Mouse (Mus musculus) midbrain, embryonic 12.5 days (tissue): ENCODE results near the gene Pafah1b3. TPM values are rescaled to one million over a fixed set of nuclear protein-coding genes. Genes with fewer than 3 reads are reported as not detected.
A peak's percentile ranks its signal among the peaks of the same experiment; 100 is the strongest.
"Not testable (repeated sequence)": the region's sequence is repeated elsewhere in the genome, so short reads cannot be mapped to it uniquely, and the experiment has no call there.

ENCODE experiments used
- ATAC-seq: fragments of 200-750 bp; cut with Nextera tagmentation; 2 replicates; pipeline ENCODE4 v1.8.0; 2017; ENCODE audit warnings: low read depth, moderate TSS enrichment, moderate library complexity; ENCODE audit not compliant: low FRiP score
- H3K27ac ChIP-seq: fragments of 300-500 bp; sonication (generic); replicated peaks from 2 replicates; pipeline ENCODE4 v1.5.1; 2016; ENCODE audit warnings: mild to moderate bottlenecking
- H3K27me3 ChIP-seq: fragments of 300-500 bp; sonication (generic); 2 replicates; pipeline ENCODE4 v1.6.1; 2016; ENCODE audit warnings: mild to moderate bottlenecking
- H3K36me3 ChIP-seq: fragments of 300-500 bp; sonication (generic); 2 replicates; pipeline ENCODE4 v1.6.1; 2016
- H3K4me1 ChIP-seq: fragments of 300-500 bp; sonication (generic); 2 replicates; pipeline ENCODE4 v1.6.1; 2016
- H3K4me2 ChIP-seq: fragments of 300-500 bp; sonication (generic); replicated peaks from 2 replicates; pipeline ENCODE4 v1.6.1; 2016; ENCODE audit warnings: mild to moderate bottlenecking, moderate library complexity
- H3K4me3 ChIP-seq: fragments of 300-500 bp; sonication (generic); 2 replicates; pipeline ENCODE4 v1.5.1; 2016; ENCODE audit warnings: mild to moderate bottlenecking
- H3K9ac ChIP-seq: fragments of 300-500 bp; sonication (generic); replicated peaks from 2 replicates; pipeline ENCODE4 v1.6.1; 2016; ENCODE audit warnings: mild to moderate bottlenecking, moderate library complexity
- H3K9me3 ChIP-seq: fragments of 300-500 bp; sonication (generic); 2 replicates; pipeline ENCODE4 v1.6.1; 2016; ENCODE audit warnings: mild to moderate bottlenecking
- WGBS: fragments of 180-500 bp; shearing (Covaris S2); methylation state at CpG from one replicate; pipeline ENCODE4 v1.1.7; 2016; 5-methylcytosine and 5-hydroxymethylcytosine counted together
- polyA plus RNA-seq: library from polyadenylated mRNA; unstranded; fragments of >200 nt; fragmentation: Nextera tagmentation; extraction: Ambion mirVana; gene quantifications from 2 replicates; pipeline ENCODE4 v1.2.1, GENCODE M21; 2016

Gene Pafah1b3
- polyA plus RNA-seq, 1 experiment from 2014 or later: 399 TPM

GRCm38 (mm10) chr7:25270652-25271633 is 26.8 kb downstream of the Pafah1b3 start:
- Histone ChIP-seq H3K4me3 (no peak overlapping the region), H3K4me1 (peaks cover 31% of the 10 kb centered on the region), H3K4me2 (no peak overlapping the region), H3K27ac (no peak overlapping the region), H3K9ac (no peak overlapping the region), H3K36me3 (peaks cover 21% of the 10 kb centered on the region), H3K9me3 (no peaks in the 10 kb centered on the region), H3K27me3 (no peaks in the 10 kb centered on the region)
- 88% methylated on average over 35 of the region's 35 CpGs for WGBS
- no peak for ATAC-seq

GRCm38 (mm10) chr7:25269545-25270271 is 28.1 kb downstream of the Pafah1b3 start:
- WGBS: 84% methylated on average over 8 of the region's 8 CpGs
- H3K4me1 ChIP-seq: peaks cover 24% of the 10 kb centered on the region
- ATAC-seq: no peak
- H3K4me3 ChIP-seq: peak overlapping the region; percentile 87; the same call in 1 of the 2 replicates
- no peaks in the 10 kb centered on the region for H3K9me3 ChIP-seq
- H3K27me3 ChIP-seq: peaks cover 5% of the 10 kb centered on the region; the same call in 1 of the 2 replicates
- H3K36me3 ChIP-seq: peaks cover 21% of the 10 kb centered on the region
- peak overlapping the region; percentile 87 for H3K9ac ChIP-seq
- no peak overlapping the region for H3K27ac ChIP-seq
- H3K4me2 ChIP-seq: peak overlapping the region; percentile 81

- H3K36me3 ChIP-seq: peaks cover 21% of the 10 kb centered on the region
- peak overlapping the region; percentile 87 for H3K9ac ChIP-seq
- peak overlapping the region; percentile 87 for H3K4me3 ChIP-seq
- peaks cover 12% of the 10 kb centered on the region for H3K27me3 ChIP-seq
- no peak for ATAC-seq
- H3K9me3 ChIP-seq: no peaks in the 10 kb centered on the region
- no peak overlapping the region; the same call in 1 of the 2 replicates for H3K27ac ChIP-seq
- H3K4me2 ChIP-seq: peak overlapping the region; percentile 81
- 45% methylated on average over 4 of the region's 4 CpGs for WGBS
- H3K4me1 ChIP-seq: peaks cover 21% of the 10 kb centered on the region
These were observed 28.8 kb downstream of the Pafah1b3 start for GRCm38 (mm10) chr7:25269029-25269428.

- H3K9ac ChIP-seq: peak overlapping the region; percentile 87
- peak overlapping the region; percentile 87 for H3K4me3 ChIP-seq
- peak overlapping the region; percentile 84 for H3K27ac ChIP-seq
- 6% methylated on average over 7 of the region's 7 CpGs for WGBS
- peak overlapping the region; percentile 81 for H3K4me2 ChIP-seq
- peaks cover 12% of the 10 kb centered on the region for H3K27me3 ChIP-seq
- peaks cover 21% of the 10 kb centered on the region for H3K4me1 ChIP-seq
- peak; percentile 0; the same call in 1 of the 2 replicates for ATAC-seq
- H3K36me3 ChIP-seq: peaks cover 20% of the 10 kb centered on the region
- no peaks in the 10 kb centered on the region for H3K9me3 ChIP-seq
These were observed 29.2 kb downstream of the Pafah1b3 start for GRCm38 (mm10) chr7:25268588-25268987.

- Histone ChIP-seq H3K4me3 (peak overlapping the region; percentile 87), H3K4me2 (peak overlapping the region; percentile 81), H3K4me1 (peaks cover 21% of the 10 kb centered on the region), H3K27ac (peak overlapping the region; percentile 89), H3K36me3 (peaks cover 13% of the 10 kb centered on the region; the same call in 1 of the 2 replicates), H3K9me3 (no peaks in the 10 kb centered on the region), H3K27me3 (peaks cover 12% of the 10 kb centered on the region), H3K9ac (peak overlapping the region; percentile 87)
- peak; percentile 95 for ATAC-seq
- WGBS: under 1% methylated on average over 33 of the region's 33 CpGs
These were observed 29.9 kb downstream of the Pafah1b3 start for GRCm38 (mm10) chr7:25267751-25268463.

GRCm38 (mm10) chr7:25267301-25267750 is 30.5 kb downstream of the Pafah1b3 start, which contains the start of gene Cic:
Cic (plus strand) TSS chr7:25267704.
- Histone ChIP-seq H3K4me3 (peak within 1 kb of the TSS; percentile 87), H3K36me3 (peaks cover 7% of the 10 kb centered on the region; the same call in 1 of the 2 replicates), H3K9ac (peak within 1 kb of the TSS; percentile 87), H3K4me2 (peak within 1 kb of the TSS; percentile 81), H3K27ac (peak within 1 kb of the TSS; percentile 89), H3K27me3 (peaks cover 12% of the 10 kb centered on the region), H3K9me3 (no peaks in the 10 kb centered on the region), H3K4me1 (peaks cover 21% of the 10 kb centered on the region)
- peak; percentile 85 for ATAC-seq
- WGBS: under 1% methylated on average over 29 of the region's 29 CpGs

- Histone ChIP-seq H3K4me2 (peak overlapping the region; percentile 55; the same call in 1 of the 2 replicates), H3K4me1 (peaks cover 21% of the 10 kb centered on the region), H3K27me3 (peaks cover 12% of the 10 kb centered on the region), H3K36me3 (no peaks in the 10 kb centered on the region), H3K4me3 (peak overlapping the region; percentile 87; the same call in 1 of the 2 replicates), H3K9ac (no peak overlapping the region), H3K27ac (no peak overlapping the region), H3K9me3 (no peaks in the 10 kb centered on the region)
- WGBS: 84% methylated on average over 8 of the region's 8 CpGs
- no peak for ATAC-seq
These were observed 31.4 kb downstream of the Pafah1b3 start for GRCm38 (mm10) chr7:25266180-25266962.

GRCm38 (mm10) chr7:25265743-25266142 is 32.0 kb downstream of the Pafah1b3 start:
- WGBS: 87% methylated on average over 5 of the region's 5 CpGs

GRCm38 (mm10) chr7:25263968-25264870 is 33.6 kb downstream of the Pafah1b3 start:
- H3K4me2 ChIP-seq: no peak overlapping the region
- WGBS: 29% methylated on average over 17 of the region's 17 CpGs
- H3K4me3 ChIP-seq: no peak overlapping the region
- H3K9ac ChIP-seq: no peak overlapping the region; the same call in 1 of the 2 replicates
- H3K27me3 ChIP-seq: peaks cover 12% of the 10 kb centered on the region
- H3K9me3 ChIP-seq: no peaks in the 10 kb centered on the region
- no peak for ATAC-seq
- H3K4me1 ChIP-seq: peaks cover 12% of the 10 kb centered on the region
- H3K27ac ChIP-seq: no peak overlapping the region
- no peaks in the 10 kb centered on the region for H3K36me3 ChIP-seq

More at GRCm38 (mm10) chr7:25265743-25266142, 32.0 kb downstream of the Pafah1b3 start:
- H3K36me3 ChIP-seq, H3K4me3 ChIP-seq, H3K9me3 ChIP-seq, ATAC-seq, H3K27ac ChIP-seq, H3K4me2 ChIP-seq, H3K9ac ChIP-seq: not testable (repeated sequence)
- H3K27me3 ChIP-seq: peaks cover 12% of the 10 kb centered on the region
- peaks cover 21% of the 10 kb centered on the region for H3K4me1 ChIP-seq

- Histone ChIP-seq H3K36me3 (no peaks in the 10 kb centered on the region), H3K9me3 (no peaks in the 10 kb centered on the region), H3K4me3 (no peak overlapping the region), H3K4me2 (no peak overlapping the region), H3K9ac (no peak overlapping the region), H3K27me3 (peaks cover 12% of the 10 kb centered on the region), H3K27ac (no peak overlapping the region), H3K4me1 (peaks cover 3% of the 10 kb centered on the region)
- no peak for ATAC-seq
- 78% methylated on average over 1 of the region's 1 CpGs for WGBS
These were observed 35.9 kb downstream of the Pafah1b3 start for GRCm38 (mm10) chr7:25261896-25262295.
